Mouse (Mus musculus): ENCODE data around the gene Hint2.

DNA sequence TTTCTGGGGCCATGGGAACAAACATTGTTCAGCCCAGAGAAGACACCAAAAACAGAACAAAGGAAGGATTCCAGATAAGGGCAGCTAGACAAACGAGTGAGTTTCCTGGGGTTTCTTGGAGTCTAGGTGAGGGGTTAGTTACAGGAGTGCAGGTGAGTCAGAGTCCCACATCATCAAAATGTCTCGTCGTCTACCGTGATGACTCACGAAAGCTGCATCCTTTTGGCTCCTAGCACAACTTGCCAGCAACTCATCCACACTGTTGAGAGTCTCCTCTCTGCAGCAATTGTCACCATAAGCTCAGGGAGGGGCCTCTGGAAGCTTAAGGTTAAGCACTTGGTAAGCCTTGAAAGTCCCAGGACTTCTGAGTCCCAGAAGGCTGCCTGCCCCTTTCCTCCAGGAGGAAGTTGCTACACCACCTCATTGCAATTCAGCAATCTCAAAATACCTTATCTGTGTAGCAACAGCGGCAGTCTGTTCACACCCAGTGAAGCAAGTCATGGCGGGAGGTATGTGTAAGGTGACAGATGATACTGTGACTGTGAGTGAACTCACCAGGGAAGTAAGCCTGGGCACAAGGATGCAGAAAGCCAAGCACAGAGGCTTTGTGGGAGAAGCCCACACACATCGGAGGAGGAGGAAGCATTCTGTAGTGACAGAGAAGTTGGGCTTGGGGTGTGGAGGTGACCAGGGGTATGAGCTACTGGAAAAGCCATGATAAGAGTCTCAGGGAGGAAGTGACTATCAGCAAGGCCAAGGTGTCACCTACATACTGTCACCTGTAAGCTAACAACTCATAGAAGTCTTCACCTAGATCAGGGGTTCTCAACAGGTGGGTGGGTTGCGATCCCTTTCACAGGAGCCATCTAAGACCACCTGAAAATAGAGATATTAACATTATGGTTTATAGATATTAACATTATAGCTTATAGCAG is 51.2 kb downstream of the Hint2 start:
- no peak for TF ChIP-seq HCFC1 (IDR thresholded peaks at IDR 0.05; ENCODE audit: borderline replicate concordance, insufficient read depth, low read length)
- TF ChIP-seq CHD2 (IDR thresholded peaks at IDR 0.05; ENCODE audit: low read depth, low read length) = no peak
- TF ChIP-seq ZC3H11A (IDR thresholded peaks at IDR 0.05; ENCODE audit: borderline replicate concordance, low read depth, low read length) = no peak
- TF ChIP-seq MAFK (IDR thresholded peaks at IDR 0.05; ENCODE audit: insufficient read depth, low read depth, low read length) = no peak
- TF ChIP-seq ZNF384 (IDR thresholded peaks at IDR 0.05; ENCODE audit: low read depth, low read length) = no peak

Measured in ES-E14 (cell line).